Mouse (Mus musculus): Measurements from ENCODE around the gene Izumo2.
A peak's percentile ranks its signal among the peaks of the same experiment; 100 is the strongest.
"Not testable (repeated sequence)": the region's sequence is repeated elsewhere in the genome, so short reads cannot be mapped to it uniquely, and the experiment has no call there.

The Izumo2 gene

DNA sequence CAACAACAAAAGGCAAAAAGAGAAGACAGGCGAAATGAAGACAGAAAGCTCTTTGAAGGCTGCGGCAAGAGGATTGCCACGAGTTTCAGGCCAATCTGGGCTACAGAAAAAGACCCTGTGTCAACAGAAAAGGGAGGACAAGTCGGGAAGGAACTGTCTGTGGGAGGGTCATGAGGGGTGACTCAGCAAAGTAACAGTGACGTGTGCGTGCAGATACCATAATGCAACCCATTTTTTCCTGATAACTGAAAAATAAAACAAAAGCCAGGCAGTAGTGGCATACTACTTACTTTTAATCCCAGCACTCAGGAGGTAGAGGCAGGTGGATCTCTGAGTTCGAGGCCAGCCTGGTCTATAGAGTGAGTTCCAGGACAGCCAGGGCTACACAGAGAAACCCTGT, 10.6 kb upstream of the Izumo2 start:
- DNase-seq (ENCODE audit: low spot score in 2 of 2), result no peak

DNA sequence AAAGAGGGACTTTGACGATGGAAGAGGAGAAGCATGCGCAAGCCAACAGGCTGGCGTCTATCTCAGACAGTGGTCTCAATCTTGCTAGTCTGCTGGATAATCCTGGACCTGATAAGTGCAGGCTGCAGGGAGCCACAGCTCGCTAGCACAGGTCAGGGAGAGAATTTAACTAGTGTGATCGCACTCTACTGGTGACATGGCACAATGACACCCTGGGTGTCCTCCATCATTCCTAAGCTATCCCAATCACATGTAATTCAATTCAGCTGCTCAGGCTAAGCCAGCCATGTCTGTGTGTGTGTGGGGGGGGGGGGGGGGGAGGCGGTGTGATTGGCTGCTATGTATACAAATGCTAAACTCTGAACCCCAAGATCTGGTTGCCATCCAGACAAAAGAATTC, 6.6 kb upstream of the Izumo2 start:
- no peak for DNase-seq (ENCODE audit: low spot score in 2 of 2)

DNA sequence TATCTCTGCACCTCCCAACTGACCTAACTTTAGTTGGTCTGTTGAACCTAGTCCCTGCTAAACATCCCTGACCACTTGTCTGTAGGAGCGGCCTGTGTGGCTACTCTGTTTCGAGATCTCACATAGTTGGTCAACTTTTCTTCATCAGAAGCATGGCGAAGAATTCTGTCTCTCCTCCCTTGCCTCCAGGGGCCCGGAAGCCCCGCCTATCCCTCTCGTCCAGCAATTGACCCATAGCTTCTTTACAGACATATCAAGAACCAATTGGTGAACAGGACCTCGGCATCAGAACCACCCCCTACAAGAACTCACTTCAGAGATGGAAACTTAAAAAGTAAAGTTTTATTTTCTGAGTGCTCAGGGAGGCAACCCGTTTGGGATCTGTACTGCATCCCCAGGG, 5.6 kb upstream of the Izumo2 start:
- no peak for DNase-seq (ENCODE audit: low spot score in 2 of 2)

DNA sequence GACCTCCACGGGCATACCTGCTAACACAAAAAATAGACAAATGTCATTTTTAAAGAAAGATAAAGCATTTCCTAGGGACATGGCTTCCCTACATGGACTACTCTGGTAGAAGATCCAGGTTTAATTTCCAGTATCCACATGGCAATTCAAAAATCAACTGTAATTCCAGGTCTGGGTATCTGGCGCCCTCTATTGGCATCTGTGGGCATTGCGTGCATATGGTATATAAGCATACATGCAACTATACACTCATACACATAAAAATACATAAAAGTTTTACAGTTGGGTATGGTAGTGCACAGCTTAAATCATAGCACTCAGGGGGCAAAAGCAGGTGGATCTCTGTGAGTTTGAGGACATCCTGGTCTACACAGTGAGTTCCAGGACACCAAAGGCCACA, 4.2 kb upstream of the Izumo2 start:
- no peak for DNase-seq (ENCODE audit: low spot score in 2 of 2)

DNA sequence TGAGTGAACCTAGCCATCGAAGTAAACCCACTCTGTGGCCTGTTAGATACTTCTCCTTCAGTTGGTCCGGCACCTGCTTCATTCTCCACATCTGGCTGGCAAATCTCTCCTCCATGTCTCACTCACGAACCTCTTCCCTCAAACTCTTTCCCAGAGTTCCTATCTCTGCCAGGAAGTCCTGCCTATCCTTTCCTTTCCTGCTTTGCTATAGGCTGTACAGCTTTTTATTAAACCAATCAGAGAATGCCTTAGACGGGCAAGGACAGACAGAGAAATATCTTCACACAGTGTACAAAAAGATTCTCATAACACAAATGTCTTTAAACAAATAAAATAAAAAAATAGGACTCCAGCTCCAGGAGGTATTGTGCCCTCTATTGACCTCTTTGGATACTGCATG, 3.5 kb upstream of the Izumo2 start:
- DNase-seq (ENCODE audit: low spot score in 2 of 2), result no peak

DNA sequence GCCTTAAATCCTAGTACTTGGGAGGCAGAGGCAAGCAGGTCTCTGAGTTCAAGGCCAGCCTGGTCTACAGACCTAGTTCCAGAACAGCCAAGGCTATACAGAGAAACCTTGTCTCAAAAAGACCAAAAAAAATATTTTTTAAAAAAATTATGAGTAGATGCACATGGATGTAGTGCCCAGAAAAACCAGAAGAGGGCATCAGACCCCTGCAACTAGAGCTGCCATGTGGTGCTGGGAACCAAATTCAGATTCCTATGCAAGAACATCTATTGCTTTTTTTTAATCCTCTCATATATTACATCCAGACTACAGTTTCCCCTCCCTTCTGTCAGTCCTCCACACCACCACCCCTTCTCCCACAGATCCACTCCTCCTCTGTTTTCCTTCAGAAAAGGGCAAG, 2.2 kb upstream of the Izumo2 start:
- DNase-seq (ENCODE audit: low spot score in 2 of 2), result no peak

DNA sequence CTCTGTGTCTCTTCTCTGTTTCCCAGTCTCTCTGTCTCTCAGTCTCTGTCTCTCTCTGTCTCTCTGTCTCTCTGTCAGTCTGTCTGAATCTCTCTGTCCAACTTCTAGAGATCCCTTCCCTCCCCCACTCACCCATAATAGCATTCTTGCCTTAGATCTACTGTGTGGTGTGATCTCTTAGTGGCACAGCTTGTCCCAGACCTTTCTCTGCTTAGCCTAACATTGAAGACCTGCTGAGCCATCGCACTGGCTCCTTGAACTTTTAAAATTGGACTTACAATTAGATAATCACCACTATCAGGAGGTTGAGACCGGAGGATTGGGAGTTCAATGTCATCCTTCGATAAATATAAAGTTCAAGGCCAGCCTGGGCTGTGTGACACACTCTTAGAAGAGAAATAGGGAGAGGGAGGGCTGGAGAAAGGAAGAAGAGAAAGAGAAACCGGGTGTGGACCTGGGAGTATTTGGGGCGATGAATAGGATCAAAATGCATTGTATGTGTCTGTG, 1.3 kb upstream of the Izumo2 start:
- DNase-seq (ENCODE audit: low spot score in 2 of 2), result no peak

DNA sequence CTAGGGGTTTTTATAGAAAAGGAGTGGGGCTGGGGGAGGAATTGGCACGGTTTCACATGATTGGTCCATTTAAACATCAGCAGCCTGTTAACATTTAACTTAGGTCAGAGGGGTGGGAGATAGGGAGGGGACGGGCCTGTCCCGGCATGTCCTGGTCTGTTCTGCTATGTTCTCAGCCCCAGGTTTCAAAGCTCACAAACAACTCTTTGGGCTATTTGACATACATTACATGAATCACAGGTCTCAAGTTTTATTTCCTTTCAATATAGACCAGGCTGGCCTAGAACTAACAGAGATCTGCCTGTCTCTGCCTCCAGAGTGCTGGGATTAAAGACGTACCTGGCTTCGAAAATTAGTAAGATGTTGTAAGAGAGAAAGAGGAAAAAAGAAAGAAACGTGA, 449 bp upstream of the Izumo2 start:
- DNase-seq (ENCODE audit: low spot score in 2 of 2), result not testable (repeated sequence)

DNA sequence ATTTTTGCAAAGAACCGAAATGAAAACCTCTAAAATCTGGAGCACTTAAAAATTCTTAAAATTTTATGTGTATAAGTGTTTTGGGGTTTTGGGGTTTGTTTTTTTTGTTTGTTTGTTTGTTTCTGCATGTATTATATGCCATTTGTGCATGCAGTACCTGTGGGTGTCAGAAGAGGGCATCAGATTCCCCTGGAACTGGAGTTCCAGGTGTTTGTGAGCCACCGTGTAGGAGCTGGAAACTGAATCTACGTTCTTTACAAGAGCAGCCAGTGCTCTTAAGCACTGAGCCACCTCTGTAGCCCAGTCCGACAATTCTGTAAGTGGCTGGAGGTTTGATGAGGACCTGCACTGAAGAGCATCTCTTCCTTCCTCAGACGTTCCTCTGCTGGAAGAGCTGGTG, 1.3 kb downstream of the Izumo2 start:
- no peak for DNase-seq (ENCODE audit: low spot score in 2 of 2)

DNA sequence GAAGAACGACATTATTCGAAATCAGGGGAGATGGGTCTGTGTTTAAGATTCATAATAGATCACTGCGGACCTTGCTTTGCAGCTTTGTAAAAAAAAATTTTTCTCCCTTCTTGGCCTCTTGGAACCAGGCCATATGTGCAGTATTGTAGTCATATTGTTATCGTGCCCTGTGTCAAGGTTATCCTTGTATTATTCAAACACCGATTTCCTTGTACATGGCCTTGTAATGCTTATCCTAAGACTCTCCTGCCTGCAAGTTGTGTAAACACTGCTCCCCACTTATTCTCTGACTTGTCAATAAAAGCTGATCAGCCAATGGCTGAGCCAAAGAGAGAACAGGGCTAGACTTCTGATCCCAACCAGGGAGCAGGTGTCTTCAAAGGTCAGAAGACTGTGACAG, 13.5 kb downstream of the Izumo2 start:
- no peak for DNase-seq (ENCODE audit: low spot score in 2 of 2)

DNA sequence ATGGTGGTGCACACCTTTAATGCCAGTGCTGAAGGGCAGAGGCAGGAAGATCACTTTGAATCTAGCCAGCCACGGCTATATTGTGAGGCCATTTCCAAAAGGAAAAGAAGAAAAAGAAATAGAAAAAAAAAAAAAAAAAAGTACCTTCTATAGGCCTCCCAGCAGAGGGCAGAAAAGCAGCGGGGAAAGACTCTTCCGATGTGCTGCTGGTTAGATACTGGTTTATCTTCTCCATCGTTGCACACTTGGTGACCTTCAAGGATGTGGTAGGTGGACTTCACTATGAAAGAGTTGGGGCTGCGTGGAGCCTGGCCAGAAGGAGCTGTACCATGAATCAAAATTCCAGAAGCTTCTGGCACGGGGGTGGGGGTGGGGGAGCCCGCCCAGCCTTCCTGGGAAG, 15.8 kb downstream of the Izumo2 start:
- DNase-seq (ENCODE audit: low spot score in 2 of 2), result no peak

DNA sequence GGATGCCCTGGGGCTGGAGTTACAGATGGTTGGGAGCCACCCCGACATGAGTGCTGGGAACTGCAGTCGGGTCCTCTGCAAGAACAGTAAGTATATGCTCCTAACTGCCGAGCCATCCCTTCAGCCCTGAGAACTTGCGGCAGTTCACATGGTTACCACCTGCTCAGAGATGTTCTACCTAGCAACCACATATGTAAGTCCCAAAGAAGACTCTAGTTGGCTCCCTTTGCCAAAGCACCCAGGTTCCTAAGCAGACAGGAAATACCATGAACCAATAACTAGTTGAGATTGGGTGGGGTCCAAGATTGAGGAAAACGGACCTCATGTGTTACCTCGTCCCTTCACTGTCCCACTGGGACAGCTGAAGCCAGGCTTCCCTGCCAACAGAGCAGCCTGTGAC, 17.8 kb downstream of the Izumo2 start:
- DNase-seq (ENCODE audit: low spot score in 2 of 2), result no peak

DNA sequence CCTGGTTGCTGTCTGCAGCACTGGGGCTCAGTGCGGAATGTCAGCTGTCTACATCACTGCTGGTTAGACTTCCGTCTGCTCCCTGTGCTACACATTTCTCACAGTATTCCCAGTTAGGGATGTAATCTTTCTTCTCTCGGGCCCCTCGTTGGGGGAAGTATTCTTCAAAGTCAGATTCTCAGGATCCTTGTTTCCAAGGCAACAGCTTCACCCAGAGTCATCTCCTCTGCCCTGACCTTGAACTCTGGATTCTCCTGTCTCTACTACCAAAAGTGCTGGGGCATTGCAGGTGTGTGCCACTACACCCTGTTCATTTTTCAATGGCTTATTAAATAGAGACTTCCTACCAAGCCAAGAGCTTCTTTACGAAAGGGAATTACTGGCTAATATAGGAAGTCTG, 18.6 kb downstream of the Izumo2 start:
- DNase-seq (ENCODE audit: low spot score in 2 of 2), result no peak

DNA sequence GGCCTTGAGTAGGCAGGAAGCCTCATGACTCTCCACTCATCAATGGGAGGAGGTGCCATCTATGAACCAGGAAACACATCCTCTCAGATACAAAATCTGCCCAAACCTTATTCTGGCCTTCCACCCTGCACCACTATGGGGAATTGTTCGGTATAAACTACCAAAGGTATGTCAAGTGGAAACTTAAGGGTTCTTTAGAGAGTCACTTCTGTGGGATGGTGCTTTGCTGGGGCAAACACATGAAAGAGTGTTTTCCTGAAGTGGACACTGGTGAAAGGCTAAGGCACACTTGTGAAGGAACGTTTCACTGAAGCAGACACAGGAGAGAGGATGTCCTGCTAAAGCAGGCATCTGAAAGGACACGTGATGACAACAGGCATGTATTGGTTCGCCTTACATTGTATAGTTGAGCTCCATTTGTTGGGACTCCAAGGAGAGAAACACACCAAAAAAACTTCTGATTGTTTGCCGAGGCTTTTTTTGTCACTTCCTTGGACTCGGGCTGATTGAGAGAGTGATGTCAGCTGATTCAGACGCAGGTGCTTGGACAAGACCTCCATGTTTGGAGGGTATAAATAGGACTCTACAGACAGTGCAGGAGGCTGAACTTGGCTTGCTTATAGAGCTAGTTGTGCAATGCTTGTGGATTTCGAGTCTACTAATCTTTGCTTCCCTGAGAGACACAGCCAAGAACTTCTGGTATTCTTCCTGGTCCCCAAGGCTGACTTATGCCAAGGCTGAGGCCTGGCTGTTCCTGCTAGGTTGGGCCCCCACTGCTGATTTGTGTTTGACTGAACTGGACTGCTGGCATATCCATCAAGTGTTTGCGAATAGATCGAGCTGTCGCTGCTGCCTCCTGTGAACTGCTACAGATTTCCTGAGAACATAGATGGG, 19.8 kb downstream of the Izumo2 start:
- DNase-seq (ENCODE audit: low spot score in 2 of 2), result no peak

DNA sequence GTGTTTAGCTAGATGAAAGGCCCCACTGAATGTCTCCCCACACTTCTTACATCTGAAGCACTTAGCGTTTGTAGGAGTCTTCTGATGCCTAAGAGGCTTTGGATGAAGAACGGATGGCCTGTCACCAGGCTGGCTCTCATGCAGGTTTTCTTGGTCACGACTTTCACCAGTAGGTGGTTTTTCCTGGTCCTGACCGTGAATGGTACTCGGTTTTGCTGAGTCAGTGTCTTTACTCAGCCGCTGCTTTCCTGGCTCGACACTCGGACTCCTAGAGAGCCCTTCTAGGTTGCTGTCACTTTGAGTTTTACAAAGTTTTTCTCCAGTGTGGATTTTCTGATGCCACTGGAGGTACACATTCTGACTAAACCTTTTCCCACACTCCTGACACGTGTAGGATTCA, 25.2 kb downstream of the Izumo2 start:
- DNase-seq (ENCODE audit: low spot score in 2 of 2), result no peak

DNA sequence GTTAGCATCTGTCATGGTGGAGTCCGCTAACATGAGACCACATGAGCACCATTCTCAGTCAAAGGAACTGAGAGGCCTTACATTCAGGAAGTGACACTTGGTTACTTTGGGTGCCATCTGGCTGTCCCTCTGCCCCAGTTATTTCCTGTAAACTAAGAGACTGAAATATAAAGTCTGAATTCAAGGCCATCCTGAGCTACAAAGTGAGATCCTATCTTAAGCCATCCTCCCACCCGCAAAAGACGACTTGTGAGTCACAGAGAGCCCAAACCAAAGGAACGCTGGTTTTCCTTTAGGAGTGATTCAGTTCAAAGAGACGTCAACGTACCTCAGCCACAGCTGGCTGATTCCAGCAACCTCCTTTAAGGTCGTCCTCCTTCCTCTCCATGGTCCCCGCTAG, 32.8 kb downstream of the Izumo2 start:
- no peak for DNase-seq (ENCODE audit: low spot score in 2 of 2)

DNA sequence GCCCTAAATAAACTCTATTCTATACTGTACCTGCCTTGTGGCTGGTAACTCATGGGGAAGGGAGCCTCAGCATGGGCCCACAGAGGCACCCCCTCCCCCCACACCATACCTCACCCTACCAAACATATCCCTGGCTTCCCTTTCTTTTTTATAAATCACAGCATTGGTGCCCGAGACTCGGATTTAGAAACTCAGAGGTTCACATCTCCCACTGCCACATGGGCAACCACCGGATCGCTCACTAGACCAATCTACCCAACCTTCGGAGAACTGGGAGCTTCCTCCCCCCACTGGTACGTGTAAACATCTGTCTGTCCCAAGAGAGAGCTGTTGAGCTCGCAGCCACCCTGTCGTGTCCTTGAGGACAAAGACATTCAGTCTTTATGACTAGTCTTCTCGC, 35.7 kb downstream of the Izumo2 start:
- DNase-seq (ENCODE audit: low spot score in 2 of 2), result no peak

DNA sequence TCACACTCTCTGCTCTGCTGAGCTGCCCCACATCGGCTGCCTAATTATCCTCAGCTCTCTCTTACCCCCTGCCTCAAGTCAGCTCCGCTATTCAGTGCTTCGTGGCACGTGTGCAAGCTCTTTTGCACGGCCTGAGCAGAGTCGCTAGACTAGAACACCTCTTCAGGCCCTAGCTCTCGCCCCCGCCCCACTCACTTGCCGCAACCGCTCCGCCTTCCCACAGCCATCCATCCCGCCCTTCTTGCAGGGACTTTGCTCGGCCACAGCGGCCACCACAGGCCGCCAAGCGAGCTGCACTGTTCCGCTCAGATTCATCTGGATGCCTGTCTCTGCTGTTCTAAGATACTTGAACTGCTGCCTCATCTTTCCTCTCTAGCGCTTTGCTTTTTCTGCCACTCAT, 36.5 kb downstream of the Izumo2 start:
- DNase-seq (ENCODE audit: low spot score in 2 of 2), result peak; percentile 44 to 45

DNA sequence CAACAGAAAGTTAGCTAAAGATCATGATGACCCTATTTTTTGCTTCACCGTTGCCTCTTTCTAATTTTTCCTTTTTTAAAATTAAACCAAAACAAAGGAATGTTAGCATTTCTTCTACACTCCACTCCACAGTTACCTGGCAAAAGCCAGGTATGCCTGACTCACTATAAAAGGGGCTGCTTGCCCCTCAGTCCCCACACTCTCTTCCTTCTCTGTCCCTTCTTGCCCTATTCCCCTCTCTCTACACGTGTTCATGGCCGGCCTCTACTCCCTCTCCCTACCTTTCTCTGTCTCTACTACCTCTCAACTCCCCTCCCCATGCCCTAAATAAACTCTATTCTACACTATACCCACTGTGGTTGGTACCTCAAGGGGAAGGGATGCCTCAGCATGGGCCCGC, 38.6 kb downstream of the Izumo2 start:
- DNase-seq (ENCODE audit: low spot score in 2 of 2), result no peak

DNA sequence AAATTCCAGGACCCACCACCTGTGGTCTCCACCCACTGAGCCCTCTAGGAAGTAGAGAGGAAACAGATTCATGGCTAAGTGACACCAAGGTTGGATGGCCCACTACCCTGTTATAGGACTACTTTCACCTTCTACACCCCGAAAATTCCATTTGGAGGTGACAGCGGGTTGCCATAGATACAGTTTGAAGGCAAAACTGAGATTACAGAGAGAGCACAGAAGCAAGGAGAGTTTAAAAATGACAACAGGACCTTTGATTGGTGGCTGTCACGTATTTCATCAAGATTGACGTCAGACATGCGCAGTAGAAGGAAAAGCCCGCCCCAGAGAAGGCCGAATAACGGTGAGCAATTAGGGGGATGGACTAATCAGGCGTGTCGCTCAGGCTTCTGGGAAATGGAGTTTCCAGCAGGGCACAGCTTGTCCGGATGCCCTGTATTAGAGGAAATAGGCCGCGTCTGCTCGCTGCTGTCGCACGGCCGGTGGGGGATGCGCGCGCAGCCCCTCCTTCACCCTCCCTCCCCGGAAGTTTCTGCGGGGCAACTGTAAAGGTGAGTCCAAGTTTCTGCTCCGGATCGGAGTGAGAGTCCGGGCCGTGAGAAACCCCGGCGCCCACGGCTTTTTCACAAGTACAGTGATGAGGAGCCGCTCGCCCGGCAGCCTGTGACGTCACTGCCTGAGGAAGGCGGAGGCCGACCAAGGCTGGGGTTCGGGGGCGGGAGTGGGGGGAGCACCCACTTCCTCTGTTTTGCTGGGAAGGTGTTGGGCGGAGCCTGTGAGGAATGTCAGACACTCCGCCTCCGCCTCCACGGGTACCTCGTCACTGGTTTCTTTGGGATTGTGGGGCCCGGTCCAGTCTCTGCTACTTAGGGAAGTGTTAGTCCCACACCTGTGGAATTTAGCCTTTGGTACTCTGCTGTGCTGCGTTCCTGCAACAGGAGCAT, 39.8 kb downstream of the Izumo2 start, which contains the start of gene Vrk3:
Gene Vrk3 (plus strand): TSS at position 313 of the 944 bp plus-strand sequence.
- DNase-seq (ENCODE audit: low spot score in 2 of 2), result peak; percentile 90 to 94

DNA sequence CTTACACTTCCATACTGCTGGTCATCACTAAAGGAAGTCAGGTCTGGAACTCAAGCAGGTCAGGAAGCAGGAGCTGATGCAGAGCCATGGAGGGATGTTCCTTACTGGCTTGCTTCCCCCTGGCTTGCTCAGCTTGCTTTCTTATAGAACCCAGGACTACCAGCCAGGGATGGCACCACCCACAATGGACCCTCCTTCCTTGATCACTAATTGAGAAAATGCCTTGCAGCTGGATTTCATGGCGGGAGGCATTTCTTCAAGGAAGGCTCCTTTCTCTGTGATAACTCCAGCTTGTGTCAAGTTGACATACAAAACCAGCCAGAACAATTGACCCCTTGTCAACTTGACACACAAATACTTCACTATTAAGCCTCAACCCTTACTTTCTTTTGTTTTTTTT, 42.4 kb downstream of the Izumo2 start, which contains the start of gene Zfp473:
Gene Zfp473 (minus strand): TSS at position 101 of the 400 bp plus-strand sequence.
- DNase-seq (ENCODE audit: low spot score in 2 of 2), result not testable (repeated sequence)

DNA sequence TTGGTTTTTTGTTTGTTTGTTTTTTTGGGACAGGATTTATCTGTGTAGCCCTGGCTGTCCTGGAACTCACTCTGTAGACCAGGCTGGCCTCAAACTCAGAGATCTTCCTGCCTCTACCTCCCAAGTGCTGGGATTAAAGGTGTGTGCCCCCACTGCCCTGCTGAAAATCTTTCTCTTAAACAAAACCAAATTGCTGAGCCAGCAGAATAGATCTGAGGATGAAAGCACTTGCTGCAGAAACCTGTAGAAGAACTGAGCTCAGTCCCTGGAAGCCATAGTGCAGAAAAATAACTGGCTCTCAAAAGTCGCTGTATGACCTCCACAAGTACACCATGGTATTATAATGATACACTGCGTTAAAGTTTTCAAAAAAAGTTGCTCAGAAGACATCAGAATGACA, 48.6 kb downstream of the Izumo2 start:
- no peak for DNase-seq (ENCODE audit: low spot score in 2 of 2)
